Mouse (Mus musculus) T-cell, adult 66 days (primary cell): ENCODE measurements around the gene Atf6. TPM values are rescaled to one million over a fixed set of nuclear protein-coding genes. Genes with fewer than 3 reads are reported as not detected.

Experiments
- total RNA-seq, 2 experiments: library from RNA; stranded (reverse); gene quantifications; 3 replicates in 1 of 2; 4 replicates in 1 of 2; pipeline ENCODE4 v1.2.4; 2023

Atf6 gene
- total RNA-seq = 1 to 10 TPM; 8.7 to 8.8 TPM

DNA sequence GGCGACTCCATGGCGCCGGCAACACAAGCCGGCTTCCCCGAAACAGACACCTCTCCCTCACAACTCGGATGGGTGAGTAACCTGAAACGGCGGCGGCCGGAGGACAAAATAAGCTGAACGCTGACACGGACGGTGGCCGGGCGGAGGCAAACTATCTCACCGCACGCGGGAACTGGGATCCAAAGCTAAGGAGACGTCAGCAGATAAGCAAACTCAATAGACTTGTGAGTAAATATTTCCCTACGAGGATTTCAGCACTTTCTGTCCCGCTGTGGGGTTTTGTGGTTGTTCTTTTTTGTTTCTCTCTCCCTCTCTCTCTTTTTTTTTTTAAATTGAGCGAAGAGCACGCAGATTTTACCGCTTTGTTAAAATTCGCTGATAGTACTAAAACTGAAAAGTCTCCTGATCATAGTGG, at the start of gene Atf6:
Gene Atf6, minus strand, starts transcription at position 81 of the 415 bp plus-strand sequence.

DNA sequence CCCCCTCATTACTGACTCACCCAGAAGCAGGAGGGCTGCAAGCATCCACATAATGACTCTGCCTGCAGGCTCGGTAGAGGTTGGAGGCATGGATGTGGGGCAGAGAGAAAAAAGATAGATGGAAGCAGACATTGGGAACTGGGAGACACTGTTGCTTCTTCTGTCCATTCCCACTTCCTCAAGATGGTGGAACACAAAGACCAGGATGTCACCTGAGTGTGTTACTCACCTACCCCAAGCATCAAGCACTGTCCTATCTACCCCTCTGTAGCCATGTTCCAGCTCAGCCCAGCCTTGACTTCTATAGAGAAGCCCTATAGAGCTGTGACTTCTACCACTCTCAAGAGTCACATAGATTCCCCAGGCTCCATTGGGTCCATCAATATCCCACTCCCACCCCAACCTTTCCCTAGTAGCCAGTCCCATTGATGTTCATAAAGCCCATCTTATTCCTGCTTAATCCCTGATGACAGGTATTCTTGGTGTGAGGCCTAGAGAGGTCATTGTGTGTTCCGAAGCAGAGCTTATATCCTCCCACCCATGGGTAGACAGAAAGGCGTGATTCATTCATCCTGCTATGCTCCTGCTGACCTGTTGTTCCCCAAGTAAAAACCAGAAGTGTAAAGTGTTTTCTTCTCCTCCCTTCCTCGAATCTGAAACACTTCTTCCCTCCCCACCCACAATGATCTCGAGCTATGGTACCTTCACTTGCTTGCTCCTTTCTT, 45.5 kb upstream of the Atf6 start, which contains the start of gene Fcrlb:
Gene Fcrlb, minus strand, starts transcription at position 51 of the 725 bp plus-strand sequence.

DNA sequence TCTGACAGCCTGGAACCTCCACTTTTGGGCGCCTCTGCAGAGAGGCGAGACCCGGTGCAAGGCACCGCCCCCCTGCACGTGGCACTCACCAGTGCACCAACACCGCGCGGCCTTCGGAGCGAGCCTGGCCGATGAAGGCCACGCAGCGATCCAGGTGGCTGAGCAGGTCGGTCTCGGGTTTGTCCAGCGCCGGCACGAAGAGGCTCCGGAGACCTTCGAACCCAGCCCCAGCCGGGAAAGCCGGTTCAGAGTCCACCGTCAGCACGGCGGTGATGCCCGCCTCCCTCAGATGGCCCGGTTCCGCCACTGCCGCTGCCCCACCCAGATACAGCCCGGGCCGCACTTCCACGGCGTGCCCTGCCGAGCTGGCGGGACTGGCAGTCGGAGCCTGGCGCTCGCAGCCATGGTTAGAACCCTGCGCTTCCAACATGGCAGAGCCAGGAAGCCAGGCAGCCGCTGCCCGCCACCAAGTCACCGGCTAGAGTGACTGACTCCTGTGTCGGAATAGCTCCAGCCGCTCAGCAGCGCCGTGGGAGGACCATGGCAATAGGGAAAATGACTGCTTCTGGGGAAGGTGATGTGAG, 17.5 kb upstream of the Atf6 start, which contains the start of the genes Gm26620 and Dusp12:
Gene Gm26620, plus strand, starts transcription at position 88 of the 584 bp plus-strand sequence.
Gene Dusp12, minus strand, starts transcription at position 563 of the 584 bp plus-strand sequence.

Other genes with a start within 250 kb of the Atf6 start
- not detected for gene Olfml2b, start 223.2 kb downstream of the Atf6 start, total RNA-seq
- not detected for gene Gm26620, start 17.3 kb upstream of the Atf6 start, total RNA-seq
- gene Dusp12, start 17.8 kb upstream of the Atf6 start, total RNA-seq = 10 to 100 TPM; 15.0 to 19.0 TPM
- not detected for gene Fcrlb, start 45.2 kb upstream of the Atf6 start, total RNA-seq
- gene Fcrla, start 59.8 kb upstream of the Atf6 start, total RNA-seq = 1 to 10 TPM; 1.6 to 2.9 TPM
- gene Fcgr2b, start 108.8 kb upstream of the Atf6 start, total RNA-seq = 1 to 10 TPM in 1 of 2 experiments, not detected in 1; 1.1 TPM
- gene Fcgr4, start 151.1 kb upstream of the Atf6 start, total RNA-seq = under 1 TPM in 1 of 2 experiments, not detected in 1; 0.44 TPM
- gene Fcgr3, start 197.2 kb upstream of the Atf6 start, total RNA-seq = 1 to 10 TPM; 1.6 to 2.6 TPM
- not detected for gene Cfap126, start 246.1 kb upstream of the Atf6 start, total RNA-seq